Mouse (Mus musculus) activated CD4-positive, CD25-positive, alpha-beta regulatory T cell, adult 4 months (primary cell): ENCODE measurements around the gene Ano8. TPM values are rescaled to one million over a fixed set of nuclear protein-coding genes. Genes with fewer than 3 reads are reported as not detected.
A peak's percentile ranks its signal among the peaks of the same experiment; 100 is the strongest.

Source experiments
- ATAC-seq: one replicate; pipeline ENCODE4 v1.8.0; 2017
- polyA plus RNA-seq, 2 experiments: library from polyadenylated mRNA; unstranded; fragments of 100-300 nt; shearing (Covaris generic); gene quantifications; one replicate each; pipeline ENCODE4 v1.2.1; 2017

The Ano8 gene
- polyA plus RNA-seq, 2 experiments from 2014 or later, result 0.24 TPM; not detected in 1

DNA sequence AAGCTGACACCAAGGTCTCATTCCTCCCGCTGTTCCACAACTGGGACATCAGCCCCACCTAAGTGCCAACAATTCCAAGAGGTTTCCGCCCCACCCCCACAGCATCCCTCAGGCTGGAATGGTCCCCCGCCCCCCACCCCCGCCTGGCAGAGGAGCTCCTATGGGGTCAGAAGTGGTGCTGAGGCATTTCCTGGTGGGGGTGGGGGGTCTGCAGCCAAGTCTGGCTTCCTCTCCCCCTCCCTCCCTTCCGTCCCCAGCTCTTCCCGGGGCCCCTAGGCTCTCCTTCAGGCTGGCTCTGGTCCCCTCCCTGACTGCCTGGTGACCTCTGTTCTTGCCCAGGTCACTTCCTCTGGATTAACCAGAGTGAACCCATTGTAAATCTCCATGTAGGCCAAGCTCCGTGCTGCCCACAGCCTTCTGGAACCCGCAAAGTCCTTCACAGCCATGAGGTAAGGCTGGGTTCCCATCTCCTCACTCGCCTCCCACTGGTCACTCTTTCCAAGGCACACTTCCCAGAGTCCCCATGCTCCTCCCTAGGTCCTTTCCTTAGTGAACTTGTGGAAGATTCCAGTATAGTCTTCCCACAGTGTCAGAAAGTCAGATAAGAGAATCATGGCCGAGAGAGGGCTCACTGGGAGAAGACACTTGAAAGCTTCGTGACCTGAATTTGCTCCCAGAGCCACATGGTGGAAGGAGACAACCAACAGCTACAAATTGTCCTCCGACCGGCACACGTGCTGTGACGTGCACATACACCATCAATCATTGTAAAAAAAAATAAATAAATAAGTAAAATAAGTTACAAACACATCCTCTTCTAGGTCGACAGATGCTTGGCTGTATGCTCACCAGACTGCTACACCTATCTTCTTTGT, 13.3 kb upstream of the Ano8 start:
- no peak for ATAC-seq

DNA sequence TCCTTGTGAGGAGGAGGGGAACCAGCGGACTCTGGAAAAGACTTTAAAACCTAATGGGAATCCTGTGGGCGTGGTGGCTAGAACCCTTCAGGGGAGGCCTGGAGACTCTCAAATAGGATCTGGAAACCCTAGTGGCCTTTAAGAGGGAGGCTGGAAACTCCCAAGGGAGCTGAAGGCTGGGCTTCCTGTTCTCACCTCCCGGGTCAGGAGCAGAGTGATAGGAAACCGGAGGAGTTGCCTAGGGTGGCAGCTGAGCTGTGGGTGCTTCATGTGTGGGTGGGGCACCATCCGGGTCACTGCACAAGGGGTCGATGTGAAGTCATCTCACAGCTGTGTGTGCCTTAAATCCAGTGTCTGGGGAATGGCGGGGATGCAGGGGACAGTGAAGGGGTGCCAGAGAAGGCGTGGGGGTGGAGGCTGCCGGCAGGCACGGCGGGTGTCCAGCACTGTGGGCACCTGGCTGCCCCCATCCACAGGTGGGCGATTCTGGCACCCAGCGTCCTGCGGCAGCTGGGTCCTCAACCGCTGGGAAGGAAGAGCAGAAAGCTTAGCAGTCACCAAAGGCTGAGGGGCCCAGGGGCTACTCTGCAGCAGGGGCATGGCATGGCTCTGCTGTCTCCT, 12.2 kb upstream of the Ano8 start:
- no peak for ATAC-seq

DNA sequence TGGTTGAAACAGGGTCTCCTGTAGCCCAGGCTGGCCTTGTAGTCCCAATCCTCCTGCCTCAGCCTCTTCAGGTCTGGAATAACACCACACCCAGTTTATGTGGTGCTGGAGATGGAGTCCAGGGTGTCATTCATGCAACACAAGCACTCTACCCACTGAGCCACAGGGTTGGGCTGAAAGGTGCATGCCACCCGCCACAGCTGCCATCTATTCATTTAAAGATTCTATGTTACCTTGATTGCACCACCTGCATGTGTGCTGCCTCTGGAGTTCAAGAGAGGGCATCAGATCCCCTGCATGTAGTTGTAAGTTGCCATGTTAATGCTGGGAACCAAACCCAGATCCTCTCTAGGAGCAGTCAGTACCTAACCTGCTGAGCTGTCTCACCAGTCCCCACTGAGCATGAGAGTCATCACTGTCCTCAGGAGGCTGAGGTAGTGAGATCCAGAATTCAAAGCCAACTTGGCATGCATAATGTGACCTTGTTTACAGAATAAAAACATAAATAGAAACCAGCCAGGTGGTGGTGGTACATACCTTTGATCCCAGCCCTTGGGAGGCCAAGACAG, 11.4 kb upstream of the Ano8 start:
- no peak for ATAC-seq

DNA sequence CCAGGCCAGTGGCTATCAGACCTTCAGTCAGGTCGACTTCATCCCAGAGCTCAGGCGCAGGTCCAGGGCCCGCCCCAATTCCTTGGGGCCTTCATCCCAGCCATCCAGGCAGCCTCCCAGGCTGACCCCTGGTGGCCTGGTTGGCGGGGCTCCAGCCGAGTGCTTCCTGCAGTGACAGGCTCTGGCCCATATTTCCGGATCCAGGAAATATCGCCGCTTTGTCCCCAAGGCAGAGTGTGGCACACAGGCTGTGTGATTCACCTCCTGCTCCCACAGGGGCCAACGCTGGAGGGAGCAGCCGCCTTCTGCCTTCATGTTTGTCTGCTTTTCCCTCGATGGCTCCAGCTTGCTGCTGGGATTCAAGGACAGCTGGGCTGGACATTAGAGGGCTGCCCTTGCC, 10.7 kb upstream of the Ano8 start:
- no peak for ATAC-seq

DNA sequence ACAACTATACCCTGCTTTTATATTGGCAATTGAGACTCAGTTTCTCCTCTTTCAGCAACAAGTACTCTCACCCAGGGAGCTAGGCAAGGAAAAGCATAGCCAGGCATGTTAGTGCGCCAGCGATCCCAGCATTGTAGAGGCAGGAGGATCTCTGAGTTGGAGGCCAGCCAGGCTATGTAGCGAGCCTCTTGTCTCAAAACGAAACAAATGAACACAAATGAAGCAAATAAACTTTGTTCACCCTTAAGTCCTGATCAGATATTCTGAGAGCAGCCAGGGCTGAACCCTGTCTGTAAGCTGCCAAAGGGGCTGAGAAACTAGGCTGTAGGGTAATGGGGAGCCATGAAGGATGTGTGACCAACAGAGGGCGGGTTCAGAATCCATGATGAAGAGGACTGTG, 10.0 kb upstream of the Ano8 start:
- no peak for ATAC-seq

- ATAC-seq, result peak; percentile 40
Observed at GRCm38 (mm10) chr8:71495039-71495438, 9.3 kb upstream of the Ano8 start.

GRCm38 (mm10) chr8:71488454-71488853, 2.7 kb upstream of the Ano8 start:
- ATAC-seq, result peak; percentile 83

- peak; percentile 30 for ATAC-seq
Observed at GRCm38 (mm10) chr8:71487691-71488445, 2.1 kb upstream of the Ano8 start, which contains the start of gene Gtpbp3. Gtpbp3 (plus strand) TSS chr8:71488103.

GRCm38 (mm10) chr8:71486136-71486529, 370 bp upstream of the Ano8 start:
- no peak for ATAC-seq

- no peak for ATAC-seq
Observed at GRCm38 (mm10) chr8:71484736-71485135, 1.0 kb downstream of the Ano8 start.

GRCm38 (mm10) chr8:71483932-71484331, 1.8 kb downstream of the Ano8 start:
- no peak for ATAC-seq

DNA sequence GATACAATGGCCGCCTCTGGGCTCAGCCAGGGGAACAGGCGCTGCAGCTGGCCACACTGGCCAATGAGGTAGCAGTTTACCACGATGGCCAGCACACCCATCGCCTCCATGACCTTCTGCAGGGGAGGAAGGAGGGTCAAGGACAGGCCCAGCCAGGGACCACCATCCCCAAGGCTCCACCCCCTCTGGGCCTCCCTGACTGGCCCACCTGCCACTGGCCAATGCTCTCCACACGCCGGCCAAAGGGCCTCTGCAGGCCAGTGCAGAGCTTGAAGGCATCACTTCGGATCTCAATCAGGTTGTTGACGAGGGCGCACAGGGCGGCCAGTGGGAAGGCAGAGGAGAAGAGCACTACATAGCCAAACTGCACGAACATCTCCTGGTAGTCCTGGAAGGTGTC, 6.8 kb downstream of the Ano8 start:
- ATAC-seq, result no peak

GRCm38 (mm10) chr8:71477196-71477845, 8.4 kb downstream of the Ano8 start:
- ATAC-seq, result no peak

DNA sequence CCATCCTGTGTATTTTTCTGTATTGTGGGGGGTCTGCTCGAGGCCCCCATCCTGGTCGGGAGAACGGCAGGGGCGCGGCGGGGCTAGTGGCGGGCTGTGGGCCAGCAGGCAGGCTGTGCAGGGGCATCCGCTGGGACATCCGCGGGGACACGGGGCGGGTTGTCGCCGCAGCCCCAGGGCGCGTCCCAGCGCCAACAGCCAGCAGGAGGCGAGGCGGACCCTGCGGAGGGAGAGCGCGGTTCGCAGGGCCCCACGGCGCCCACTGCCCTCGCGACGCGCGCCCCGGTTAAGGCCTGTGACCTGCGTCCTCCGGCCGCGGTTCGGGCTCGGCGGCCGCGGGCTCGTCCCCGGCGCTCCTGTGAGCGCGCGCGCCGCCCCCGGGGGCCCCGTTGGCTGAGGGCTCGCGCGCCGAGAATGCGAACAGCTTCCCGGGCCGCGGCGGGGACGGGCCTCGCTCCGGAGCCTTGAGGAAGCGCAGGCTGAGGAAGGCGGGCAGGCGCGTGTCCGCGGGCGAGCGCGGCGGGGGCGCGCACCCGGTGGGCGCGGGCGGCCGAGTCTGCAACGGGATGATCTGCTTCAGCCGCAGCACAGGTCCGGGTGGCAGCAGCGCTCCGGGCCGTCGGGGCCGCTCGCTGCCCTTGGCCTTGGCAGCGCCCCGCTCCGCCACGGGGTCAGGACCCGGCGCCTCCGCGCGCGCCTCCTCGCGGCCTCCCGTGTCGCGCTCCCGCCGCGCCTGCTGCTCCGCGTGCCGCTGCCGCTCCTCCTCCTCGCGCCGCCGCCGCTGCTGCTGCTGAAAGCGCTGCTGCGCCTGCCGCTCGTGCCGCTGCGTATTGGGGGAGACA, 9.4 kb downstream of the Ano8 start:
- peak; percentile 66 for ATAC-seq

DNA sequence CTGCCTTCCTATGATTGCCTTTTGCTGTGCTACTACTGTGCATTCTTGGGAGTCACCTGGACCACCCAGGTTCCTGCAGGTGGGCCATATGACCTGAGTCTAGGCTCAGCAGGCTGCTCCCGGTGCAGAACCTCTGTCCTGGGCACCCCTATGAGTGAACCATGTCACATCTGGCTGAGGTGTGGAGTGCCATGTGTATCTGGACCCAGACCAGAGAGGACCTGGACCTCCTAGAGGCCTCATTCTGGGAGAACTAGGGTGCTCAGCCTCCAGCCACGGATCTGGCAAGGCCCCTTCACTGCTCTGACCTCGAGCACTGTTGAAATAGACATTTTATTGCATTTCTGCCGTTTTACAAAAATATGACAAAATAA, 10.1 kb downstream of the Ano8 start:
- ATAC-seq, result no peak

DNA sequence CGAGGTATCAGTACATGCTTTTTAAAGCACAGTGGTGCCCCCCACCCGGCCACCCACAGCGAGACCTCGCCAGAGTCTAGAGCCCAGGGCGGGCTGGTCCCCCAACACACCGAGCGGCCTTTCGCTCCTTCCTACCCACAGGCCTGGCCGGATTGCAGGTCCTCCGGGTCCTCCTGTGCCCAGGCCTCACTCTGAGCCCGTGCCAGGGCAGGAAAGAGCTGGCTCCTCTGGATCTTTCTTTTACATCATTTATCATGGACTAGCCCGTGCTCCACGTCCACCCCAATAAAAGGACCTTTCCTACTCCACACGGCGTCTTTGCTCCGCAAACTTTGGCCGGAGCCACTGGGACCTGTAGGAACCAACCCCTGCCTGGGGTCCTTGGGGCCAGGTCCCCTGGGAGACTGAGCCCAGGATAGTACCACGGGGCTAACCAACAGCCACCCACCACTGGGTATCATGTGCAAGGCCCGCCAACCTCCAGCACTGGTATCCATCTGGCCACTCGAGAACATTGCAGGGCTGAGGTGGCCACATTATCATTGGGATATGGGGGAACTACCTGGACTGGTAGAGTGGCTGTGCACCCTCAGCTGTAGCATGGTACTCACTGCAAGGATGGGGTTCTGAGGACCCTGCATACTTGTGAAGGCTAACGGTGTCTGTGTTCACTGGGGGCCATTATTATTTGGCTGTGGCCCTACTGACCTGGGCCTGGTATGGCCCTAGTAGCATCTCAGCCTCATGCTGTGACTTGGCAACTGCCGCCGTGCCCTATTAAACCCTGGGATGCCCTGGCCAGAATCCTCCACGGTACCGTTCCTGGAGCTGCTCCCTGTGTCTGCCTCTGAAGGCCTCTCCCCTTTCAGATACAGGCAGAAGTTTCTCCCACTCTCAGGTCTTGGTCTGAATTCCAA, 10.7 kb downstream of the Ano8 start:
- ATAC-seq, result no peak

DNA sequence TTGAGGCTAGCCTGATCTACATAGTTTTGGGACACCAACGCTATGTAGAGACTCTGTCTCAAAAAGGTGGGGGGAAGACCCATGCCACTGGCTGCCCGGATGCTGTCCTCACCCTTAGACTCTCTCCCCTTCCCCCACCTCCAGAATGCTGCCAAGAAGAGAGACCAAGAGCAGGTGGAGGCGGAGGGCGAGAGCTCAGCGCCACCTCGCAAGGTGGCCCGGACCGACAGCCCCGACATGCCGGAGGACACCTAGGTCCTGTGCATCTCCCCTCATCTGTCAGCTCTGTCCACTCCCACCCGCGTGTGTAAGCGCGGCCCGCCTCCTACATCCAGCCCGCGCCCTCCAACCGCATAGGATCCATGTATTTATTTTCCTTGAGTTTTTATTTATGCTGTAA, 11.4 kb downstream of the Ano8 start:
- ATAC-seq, result no peak

- no peak for ATAC-seq
Observed at GRCm38 (mm10) chr8:71472601-71473386, 13.0 kb downstream of the Ano8 start.

- no peak for ATAC-seq
Observed at GRCm38 (mm10) chr8:71471861-71472260, 13.9 kb downstream of the Ano8 start.

DNA sequence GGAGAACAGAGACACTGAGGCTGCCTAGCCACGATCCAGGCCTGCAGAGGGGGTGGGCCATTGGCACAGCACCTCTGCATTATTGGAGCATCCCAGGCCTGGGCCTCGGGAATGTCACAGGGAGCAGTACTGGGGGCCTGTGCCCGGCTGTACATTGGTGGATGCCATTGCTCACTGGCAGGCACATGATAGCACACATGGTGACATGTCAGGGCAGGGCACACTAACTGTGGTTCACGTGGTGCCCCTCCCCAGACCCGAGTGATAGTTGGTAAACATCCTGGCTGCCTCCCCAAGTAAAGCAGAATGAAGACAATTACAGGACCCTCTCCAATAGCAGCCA, 14.9 kb downstream of the Ano8 start:
- ATAC-seq, result no peak
